Mouse (Mus musculus) heart, adult 2 months (tissue): ENCODE data around the gene Aldh1l1.

Source experiments
- CTCF ChIP-seq: fragments of 200-600 bp; IDR thresholded peaks from 2 replicates; pipeline ENCODE4 v1.8.1; 2022; ENCODE audit warnings: antibody characterized with exemption, mild to moderate bottlenecking, moderate library complexity
- EP300 ChIP-seq: fragments of 200-500 bp; IDR thresholded peaks from 2 replicates; pipeline ENCODE4 v1.6.1; 2011; ENCODE audit warnings: low read depth, low read length, control low read depth; ENCODE audit not compliant: insufficient read depth
- POLR2A ChIP-seq: fragments of 200-500 bp; IDR thresholded peaks from 2 replicates; pipeline ENCODE4 v1.6.1; 2011; ENCODE audit warnings: mild to moderate bottlenecking, low read depth, low read length, control low read depth; ENCODE audit not compliant: insufficient read depth

- TF ChIP-seq POLR2A (no peak), CTCF (no peak), EP300 (no peak)
Measured at GRCm38 (mm10) chr6:90630427-90630826, 144.2 kb downstream of the Aldh1l1 start.
